Mouse (Mus musculus) left cerebral cortex, adult 11 months (tissue): ENCODE data around the gene Ret.

Experiments
- DNase-seq: peaks from one replicate; pipeline ENCODE4 v3.0.0; 2022; ENCODE audit warnings: low spot score

The Ret gene

GRCm38 (mm10) chr6:118173251-118173974 is 24.1 kb downstream of the Ret start:
- no peak for DNase-seq

GRCm38 (mm10) chr6:118171386-118171785 is 26.1 kb downstream of the Ret start:
- no peak for DNase-seq

GRCm38 (mm10) chr6:118168106-118168505 is 29.4 kb downstream of the Ret start:
- no peak for DNase-seq

- DNase-seq = no peak
Observed at GRCm38 (mm10) chr6:118167013-118167412, 30.5 kb downstream of the Ret start.

GRCm38 (mm10) chr6:118165516-118165915 is 32.0 kb downstream of the Ret start:
- DNase-seq = no peak

- DNase-seq = no peak
Observed at GRCm38 (mm10) chr6:118164691-118165090, 32.8 kb downstream of the Ret start.

GRCm38 (mm10) chr6:118163086-118163485 is 34.4 kb downstream of the Ret start:
- no peak for DNase-seq

GRCm38 (mm10) chr6:118162457-118163082 is 34.9 kb downstream of the Ret start:
- no peak for DNase-seq

- DNase-seq = no peak
Observed at GRCm38 (mm10) chr6:118153091-118153490, 44.4 kb downstream of the Ret start.

- no peak for DNase-seq
Observed at GRCm38 (mm10) chr6:118150988-118151387, 46.5 kb downstream of the Ret start.

- DNase-seq = no peak
Observed at GRCm38 (mm10) chr6:118150538-118150937, 47.0 kb downstream of the Ret start.

GRCm38 (mm10) chr6:118150128-118150527 is 47.4 kb downstream of the Ret start:
- DNase-seq = no peak

GRCm38 (mm10) chr6:118140961-118141360 is 56.6 kb downstream of the Ret start:
- no peak for DNase-seq

- DNase-seq = peak; percentile 89
Observed at GRCm38 (mm10) chr6:118138731-118139709, 58.5 kb downstream of the Ret start, which contains the start of gene Csgalnact2. TSS of gene Csgalnact2 (minus strand) at chr6:118139140.

- DNase-seq = no peak
Observed at GRCm38 (mm10) chr6:118137148-118137547, 60.4 kb downstream of the Ret start.

GRCm38 (mm10) chr6:118134461-118134860 is 63.1 kb downstream of the Ret start:
- DNase-seq = no peak

GRCm38 (mm10) chr6:118130022-118130421 is 67.5 kb downstream of the Ret start:
- DNase-seq = no peak

GRCm38 (mm10) chr6:118127827-118128487 is 69.6 kb downstream of the Ret start:
- no peak for DNase-seq

GRCm38 (mm10) chr6:118127198-118127597 is 70.3 kb downstream of the Ret start:
- no peak for DNase-seq

- DNase-seq = no peak
Observed at GRCm38 (mm10) chr6:118126577-118126976, 70.9 kb downstream of the Ret start.

- DNase-seq = no peak
Observed at GRCm38 (mm10) chr6:118122767-118123166, 74.8 kb downstream of the Ret start.

- no peak for DNase-seq
Observed at GRCm38 (mm10) chr6:118111810-118112209, 85.7 kb downstream of the Ret start.
